Mouse (Mus musculus): Measurements from ENCODE around the gene Gm266. TPM values are rescaled to one million over a fixed set of nuclear protein-coding genes. Genes with fewer than 3 reads are reported as not detected.

Gm266 gene
- polyA plus RNA-seq, 1 experiment from 2014 or later, result 0.52 TPM

DNA sequence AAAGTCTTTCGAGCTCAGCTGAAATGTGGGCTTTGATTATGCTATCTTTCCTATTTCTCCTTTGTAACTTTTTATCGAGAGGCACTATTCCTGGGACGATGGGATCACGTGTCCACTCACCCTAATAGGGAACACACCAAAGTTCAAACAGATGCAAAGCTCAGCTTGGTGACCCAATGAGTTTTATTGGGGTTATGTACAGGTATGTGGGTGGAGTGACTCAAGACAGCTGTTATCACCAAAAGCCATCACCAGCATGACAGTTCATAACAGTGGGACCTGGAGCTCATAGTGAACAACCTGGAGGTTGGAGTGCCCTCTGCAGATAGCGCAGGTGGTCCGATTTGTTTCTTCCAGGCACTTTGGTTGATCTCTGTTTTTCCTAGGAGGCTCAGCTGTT lies 46.8 kb downstream of the Gm266 start:
- no peak overlapping the region for H3K4me2 ChIP-seq (ENCODE audit: low read depth, low read length)
- H3K36me3 ChIP-seq (ENCODE audit: control insufficient read depth, insufficient read depth), result no peaks in the 10 kb centered on the region
- no peaks in the 10 kb centered on the region for H3K27me3 ChIP-seq (ENCODE audit: control insufficient read depth, insufficient read depth, low read depth, low read length)
- peak overlapping the region; percentile 66 for H3K27ac ChIP-seq (ENCODE audit: low read length)
- WGBS (ENCODE audit: insufficient replicate concordance), result 60% methylated on average over 6 of the region's 6 CpGs
- peaks cover 70% of the 10 kb centered on the region for H3K4me1 ChIP-seq (ENCODE audit: control insufficient read depth, low read depth, low read length)
- no peak overlapping the region for H3K9ac ChIP-seq (ENCODE audit: low read depth, low read length)
- no peaks in the 10 kb centered on the region for H3K9me3 ChIP-seq (replicated peaks; ENCODE audit: control insufficient read depth, low read length)
- no peak for ATAC-seq (ENCODE audit: low read depth)
- H3K4me3 ChIP-seq (ENCODE audit: low read depth, low read length), result no peak overlapping the region

DNA sequence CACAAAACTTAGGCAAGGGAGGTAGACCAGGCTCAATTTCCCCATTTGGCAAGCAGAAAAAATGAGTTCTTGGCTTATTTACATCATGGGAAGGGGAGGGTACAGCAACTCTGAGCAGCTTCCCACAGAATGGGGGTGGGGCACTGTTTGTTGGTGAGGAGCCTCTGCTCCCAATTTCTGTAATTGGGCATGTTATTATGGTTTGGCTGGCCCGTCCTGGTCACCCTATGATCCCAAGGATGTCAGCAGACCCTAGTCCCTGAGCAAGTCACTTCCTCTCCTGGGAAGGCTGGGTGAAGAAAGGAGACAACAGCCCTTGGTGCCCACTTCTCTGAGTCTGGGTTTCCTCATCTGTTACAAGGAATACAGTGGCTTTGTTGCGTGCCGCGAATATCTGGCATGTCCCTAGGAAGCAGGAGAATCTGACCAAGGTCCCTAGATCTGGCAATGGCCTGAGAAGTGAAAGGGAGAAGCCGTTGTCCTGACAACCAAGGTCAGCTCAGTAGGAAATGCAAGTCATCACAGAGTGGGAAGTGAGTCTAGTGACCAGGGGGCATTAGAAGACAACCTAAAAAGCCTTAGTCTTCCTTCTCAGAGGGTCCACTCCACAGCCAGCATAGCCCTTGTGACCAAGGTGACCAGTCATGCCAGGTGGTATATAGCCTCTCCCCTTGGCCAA lies 48.3 kb downstream of the Gm266 start:
- Histone ChIP-seq H3K9me3 (replicated peaks; ENCODE audit: control insufficient read depth, low read length) (no peaks in the 10 kb centered on the region), H3K27me3 (ENCODE audit: control insufficient read depth, insufficient read depth, low read depth, low read length) (no peaks in the 10 kb centered on the region), H3K4me2 (ENCODE audit: low read depth, low read length) (no peak overlapping the region), H3K9ac (ENCODE audit: low read depth, low read length) (no peak overlapping the region), H3K27ac (ENCODE audit: low read length) (peak overlapping the region; percentile 66), H3K4me1 (ENCODE audit: control insufficient read depth, low read depth, low read length) (peaks cover 83% of the 10 kb centered on the region), H3K36me3 (ENCODE audit: control insufficient read depth, insufficient read depth) (no peaks in the 10 kb centered on the region), H3K4me3 (ENCODE audit: low read depth, low read length) (no peak overlapping the region)
- WGBS (ENCODE audit: insufficient replicate concordance), result 25% methylated on average over 5 of the region's 5 CpGs
- no peak for ATAC-seq (ENCODE audit: low read depth)

DNA sequence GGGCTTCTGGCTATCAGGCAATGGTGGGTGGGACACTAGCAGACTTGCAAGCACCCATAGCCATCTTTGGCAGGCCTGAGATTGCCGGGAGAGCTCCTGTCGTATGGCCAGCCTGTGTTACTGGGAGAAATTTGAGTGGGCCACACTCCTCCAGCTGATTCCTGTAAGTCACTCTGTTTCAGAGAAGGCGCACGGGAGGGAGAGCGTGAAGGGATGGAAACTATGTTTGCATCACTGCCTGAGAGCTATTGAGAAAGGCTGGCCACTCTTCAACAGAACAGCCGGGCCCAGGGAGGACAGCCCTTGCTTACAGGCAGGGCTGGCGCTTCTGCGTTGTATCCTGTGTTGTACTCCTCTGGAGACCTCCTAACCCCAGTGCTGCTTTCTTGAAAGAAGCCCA lies 49.0 kb downstream of the Gm266 start:
- no peaks in the 10 kb centered on the region for H3K36me3 ChIP-seq (ENCODE audit: control insufficient read depth, insufficient read depth)
- no peak overlapping the region for H3K4me2 ChIP-seq (ENCODE audit: low read depth, low read length)
- WGBS (ENCODE audit: insufficient replicate concordance), result 58% methylated on average over 8 of the region's 8 CpGs

DNA sequence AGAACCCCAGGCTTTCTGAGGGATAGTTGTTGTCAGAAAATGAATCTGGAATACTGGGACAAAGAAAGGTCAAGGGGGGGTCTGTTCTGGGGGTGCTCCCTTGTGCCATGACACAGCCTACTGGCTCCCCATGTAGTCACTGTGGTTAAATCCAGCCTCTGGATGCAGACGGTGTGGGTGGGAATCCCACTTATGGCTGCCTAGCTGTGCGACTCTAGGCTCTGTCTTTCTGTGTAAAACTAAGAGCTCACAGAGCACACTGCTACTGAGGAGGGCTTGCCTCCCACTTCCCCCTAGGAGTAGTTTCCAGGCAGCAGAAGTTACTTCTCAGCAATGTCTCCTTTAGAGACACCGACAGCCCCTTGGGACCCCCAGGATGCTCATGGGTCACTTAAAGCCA lies 49.5 kb downstream of the Gm266 start:
- no peak overlapping the region for H3K9ac ChIP-seq (ENCODE audit: low read depth, low read length)
- peak overlapping the region; percentile 49 for H3K27ac ChIP-seq (ENCODE audit: low read length)
- H3K4me3 ChIP-seq (ENCODE audit: low read depth, low read length), result no peak overlapping the region
- no peaks in the 10 kb centered on the region for H3K9me3 ChIP-seq (replicated peaks; ENCODE audit: control insufficient read depth, low read length)
- H3K27me3 ChIP-seq (ENCODE audit: control insufficient read depth, insufficient read depth, low read depth, low read length), result no peaks in the 10 kb centered on the region; the same call in 1 of the 2 replicates
- H3K4me1 ChIP-seq (ENCODE audit: control insufficient read depth, low read depth, low read length), result peaks cover 74% of the 10 kb centered on the region
- ATAC-seq (ENCODE audit: low read depth), result no peak
- H3K4me2 ChIP-seq (ENCODE audit: low read depth, low read length), result no peak overlapping the region
- WGBS (ENCODE audit: insufficient replicate concordance), result 76% methylated on average over 3 of the region's 3 CpGs
- H3K36me3 ChIP-seq (ENCODE audit: control insufficient read depth, insufficient read depth), result no peaks in the 10 kb centered on the region

More for the DNA sequence above, 49.0 kb downstream of the Gm266 start:
- Histone ChIP-seq H3K9ac (ENCODE audit: low read depth, low read length) (no peak overlapping the region), H3K4me3 (ENCODE audit: low read depth, low read length) (no peak overlapping the region), H3K9me3 (replicated peaks; ENCODE audit: control insufficient read depth, low read length) (no peaks in the 10 kb centered on the region), H3K4me1 (ENCODE audit: control insufficient read depth, low read depth, low read length) (peaks cover 78% of the 10 kb centered on the region), H3K27ac (ENCODE audit: low read length) (peak overlapping the region; percentile 49), H3K27me3 (ENCODE audit: control insufficient read depth, insufficient read depth, low read depth, low read length) (no peaks in the 10 kb centered on the region)
- ATAC-seq (ENCODE audit: low read depth), result no peak

DNA sequence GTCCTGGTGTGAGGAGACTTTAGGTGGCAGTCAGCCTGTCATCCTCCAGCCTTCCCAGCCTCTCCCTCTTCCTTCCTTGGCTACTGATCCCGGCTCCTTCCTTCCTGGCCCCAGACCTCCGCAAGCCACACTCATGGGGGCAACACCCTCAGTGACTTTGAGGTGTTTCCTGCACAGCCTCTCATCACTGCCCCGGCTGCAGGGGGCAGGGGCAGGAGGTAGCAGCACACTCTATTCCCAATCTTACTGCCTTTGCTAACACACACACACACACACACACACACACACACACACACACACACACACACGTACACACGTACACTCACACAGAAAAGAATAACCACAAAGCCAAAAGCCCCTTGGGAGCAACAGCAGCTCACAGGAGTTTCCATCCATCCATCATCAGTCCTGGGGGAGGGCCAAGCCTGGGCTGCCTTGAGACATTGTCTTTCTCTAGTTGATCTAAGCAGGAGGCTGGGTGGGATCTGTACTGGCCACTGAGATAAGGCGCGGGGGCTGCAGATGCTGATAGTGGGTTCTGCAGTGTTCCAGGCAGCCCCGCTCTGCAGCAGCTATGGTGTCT lies 50.8 kb downstream of the Gm266 start:
- Histone ChIP-seq H3K4me3 (ENCODE audit: low read depth, low read length) (0 out of 2 replicates have a peak overlapping the region, but pooled peaks have one; percentile 5), H3K27ac (ENCODE audit: low read length) (peak overlapping the region; percentile 80), H3K4me2 (ENCODE audit: low read depth, low read length) (peak overlapping the region; percentile 40), H3K4me1 (ENCODE audit: control insufficient read depth, low read depth, low read length) (peaks cover 86% of the 10 kb centered on the region), H3K9me3 (replicated peaks; ENCODE audit: control insufficient read depth, low read length) (no peaks in the 10 kb centered on the region), H3K36me3 (ENCODE audit: control insufficient read depth, insufficient read depth) (no peaks in the 10 kb centered on the region), H3K27me3 (ENCODE audit: control insufficient read depth, insufficient read depth, low read depth, low read length) (peaks cover 11% of the 10 kb centered on the region), H3K9ac (ENCODE audit: low read depth, low read length) (peak overlapping the region; percentile 49)
- WGBS (ENCODE audit: insufficient replicate concordance), result 12% methylated on average over 8 of the region's 8 CpGs
- ATAC-seq (ENCODE audit: low read depth), result peak; percentile 90

Other genes starting within 250 kb of the Gm266 start
- 1.3 and 2.2 TPM in 2 replicates for gene Amn, start 214.7 kb downstream of the Gm266 start, polyA plus RNA-seq (2015; fragmentation: Nextera tagmentation; extraction: Ambion mirVana)
- gene Cdc42bpb, start 108.1 kb downstream of the Gm266 start, polyA plus RNA-seq (2015; fragmentation: Nextera tagmentation; extraction: Ambion mirVana), result 8.1 and 10.1 TPM in 2 replicates
- gene Lbhd2, start 79.0 kb downstream of the Gm266 start, polyA plus RNA-seq (2015; fragmentation: Nextera tagmentation; extraction: Ambion mirVana), result not detected in 2 replicates
- gene Exoc3l4, start 68.8 kb downstream of the Gm266 start, polyA plus RNA-seq (2015; fragmentation: Nextera tagmentation; extraction: Ambion mirVana), result 23.4 and 28.5 TPM in 2 replicates
- gene Tnfaip2, start 43.4 kb downstream of the Gm266 start, polyA plus RNA-seq (2015; fragmentation: Nextera tagmentation; extraction: Ambion mirVana), result 71.9 and 77.2 TPM in 2 replicates
- gene Eif5, start 52.2 kb upstream of the Gm266 start, polyA plus RNA-seq (2015; fragmentation: Nextera tagmentation; extraction: Ambion mirVana), result 522 and 558 TPM in 2 replicates
- gene Mark3, start 88.7 kb upstream of the Gm266 start, polyA plus RNA-seq (2015; fragmentation: Nextera tagmentation; extraction: Ambion mirVana), result 7.0 and 9.2 TPM in 2 replicates
- gene Ckb, start 186.5 kb upstream of the Gm266 start, polyA plus RNA-seq (2015; fragmentation: Nextera tagmentation; extraction: Ambion mirVana), result 39.2 and 44.8 TPM in 2 replicates
- gene Trmt61a, start 192.3 kb upstream of the Gm266 start, polyA plus RNA-seq (2015; fragmentation: Nextera tagmentation; extraction: Ambion mirVana), result 3.7 and 4.6 TPM in 2 replicates
- gene Bag5, start 227.4 kb upstream of the Gm266 start, polyA plus RNA-seq (2015; fragmentation: Nextera tagmentation; extraction: Ambion mirVana), result 14.1 and 14.4 TPM in 2 replicates
- 17.5 TPM in 2 replicates for gene Apopt1, start 227.4 kb upstream of the Gm266 start, polyA plus RNA-seq (2015; fragmentation: Nextera tagmentation; extraction: Ambion mirVana)

Measured in liver, embryonic 16.5 days (tissue).